Mouse (Mus musculus): ENCODE results near the gene Tcf7.

DNA sequence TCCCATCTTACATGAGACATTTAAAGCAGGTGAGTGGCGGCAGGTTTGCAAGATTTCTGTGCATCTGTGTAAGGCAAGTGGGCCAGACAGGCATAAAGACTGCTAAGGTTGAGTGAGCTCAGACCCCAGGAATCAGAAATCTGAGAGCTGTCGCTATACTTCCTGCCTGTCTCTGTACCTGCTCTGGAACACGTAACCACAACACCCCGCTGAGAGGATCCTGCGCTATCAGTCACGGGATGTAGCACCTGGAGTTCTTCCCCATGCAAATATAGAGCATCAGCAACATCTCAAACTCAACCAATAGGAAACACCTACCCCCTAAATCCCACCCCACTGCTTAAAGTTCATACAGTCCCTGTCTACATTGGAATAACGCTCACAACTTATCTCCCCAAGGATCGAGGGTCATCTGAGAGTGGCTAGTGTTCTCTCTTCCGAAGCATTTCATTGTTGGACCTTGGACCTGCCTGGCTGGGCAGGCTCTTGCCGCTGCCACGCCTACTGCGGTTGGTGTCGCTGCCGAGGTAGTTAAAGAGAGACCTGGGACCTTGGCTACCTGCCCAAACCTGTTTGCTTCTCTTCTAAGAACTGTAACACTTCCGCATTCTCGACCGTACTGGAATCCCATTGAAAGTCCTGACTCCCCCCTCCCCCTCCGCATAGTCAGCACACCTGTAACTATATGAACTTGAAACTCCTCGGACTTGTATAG lies 58.7 kb downstream of the Tcf7 start:
- no peak for TF ChIP-seq CTCF (IDR thresholded peaks at IDR 0.05; ENCODE audit: borderline replicate concordance, control insufficient read depth, extremely low read depth, insufficient read depth, low read length, poor library complexity)
- TF ChIP-seq POLR2A (IDR thresholded peaks at IDR 0.05; ENCODE audit: control insufficient read depth, extremely low read depth, insufficient read depth, low read length, poor library complexity): no peak

Measured in thymus, adult 2 months (tissue).